Mouse (Mus musculus) spleen, postnatal 0 days (tissue): ENCODE measurements around the gene Ccl27a. TPM values are rescaled to one million over a fixed set of nuclear protein-coding genes. Genes with fewer than 3 reads are reported as not detected.

Experiments
- polyA plus RNA-seq: library from polyadenylated mRNA; unstranded; fragments of >200 nt; fragmentation: Nextera tagmentation; extraction: Ambion mirVana; gene quantifications from 2 replicates; pipeline ENCODE4 v1.2.1, GENCODE M21; 2015

The Ccl27a gene
- polyA plus RNA-seq = 9.2 and 12.7 TPM in 2 replicates

GRCm38 (mm10) chr4:41774002-41774401, at the start of gene Ccl27a:
Gene Ccl27a, minus strand, starts transcription at chr4:41774247.

GRCm38 (mm10) chr4:41755338-41756305, 18.4 kb downstream of the Ccl27a start, which contains the start of gene Sigmar1:
Gene Sigmar1, minus strand, starts transcription at chr4:41756157.

GRCm38 (mm10) chr4:41754797-41755337, 19.2 kb downstream of the Ccl27a start, which contains the start of gene Galt:
Gene Galt, plus strand, starts transcription at chr4:41755228.

GRCm38 (mm10) chr4:41731052-41731765, 42.8 kb downstream of the Ccl27a start, which contains the start of gene Arid3c:
Gene Arid3c, minus strand, starts transcription at chr4:41731142.

GRCm38 (mm10) chr4:41722918-41723351, 51.1 kb downstream of the Ccl27a start, which contains the start of gene Dctn3:
Gene Dctn3, minus strand, starts transcription at chr4:41723170.

Other genes with a start within 250 kb of the Ccl27a start
- gene Fam219a, start 204.7 kb downstream of the Ccl27a start, polyA plus RNA-seq = 1.5 and 2.3 TPM in 2 replicates
- 0.33 and 0.38 TPM in 2 replicates for gene Dnaic1, start 204.5 kb downstream of the Ccl27a start, polyA plus RNA-seq
- 2.7 and 4.0 TPM in 2 replicates for gene Enho, start 133.9 kb downstream of the Ccl27a start, polyA plus RNA-seq
- gene Cntfr, start 77.2 kb downstream of the Ccl27a start, polyA plus RNA-seq = 0.71 and 1.9 TPM in 2 replicates
- 39.2 and 51.4 TPM in 2 replicates for gene Il11ra1, start 74.3 kb downstream of the Ccl27a start, polyA plus RNA-seq
- 41.9 and 43.9 TPM in 2 replicates for gene Rpp25l, start 60.7 kb downstream of the Ccl27a start, polyA plus RNA-seq
- 88.2 and 93.0 TPM in 2 replicates for gene Dctn3, start 51.1 kb downstream of the Ccl27a start, polyA plus RNA-seq
- not detected in 2 replicates for gene Arid3c, start 43.1 kb downstream of the Ccl27a start, polyA plus RNA-seq
- gene Galt, start 19.0 kb downstream of the Ccl27a start, polyA plus RNA-seq = 15.4 and 20.5 TPM in 2 replicates
- gene Sigmar1, start 18.1 kb downstream of the Ccl27a start, polyA plus RNA-seq = 17.1 and 23.5 TPM in 2 replicates
- 10.1 and 33.2 TPM in 2 replicates for gene Gm21541, start 129.4 kb upstream of the Ccl27a start, polyA plus RNA-seq
- gene Gm20878, start 167.3 kb upstream of the Ccl27a start, polyA plus RNA-seq = 0.62 and 1.3 TPM in 2 replicates
- 0.05 TPM in 2 replicates for gene Fam205a4, start 191.8 kb upstream of the Ccl27a start, polyA plus RNA-seq